Mouse (Mus musculus) cerebellum, adult 2 months (tissue): ENCODE results near the gene Olfr203.

Experiments
- CTCF ChIP-seq: fragments of 200-500 bp; IDR thresholded peaks from 2 replicates; pipeline ENCODE4 v1.5.1; 2011; ENCODE audit warnings: low read depth, mild to moderate bottlenecking, control low read depth, low read length, moderate library complexity, borderline replicate concordance; ENCODE audit not compliant: insufficient read depth
- POLR2A ChIP-seq: fragments of 200-500 bp; IDR thresholded peaks from 2 replicates; pipeline ENCODE4 v1.6.1; 2011; ENCODE audit warnings: low read length, control low read depth, borderline replicate concordance; ENCODE audit not compliant: insufficient read depth

- TF ChIP-seq POLR2A: no peak
- TF ChIP-seq CTCF: no peak
Measured at GRCm38 (mm10) chr16:59298581-59298980, at the start of gene Olfr203.
